Mouse (Mus musculus): ENCODE measurements around the gene Tmcc3.

The Tmcc3 gene

GRCm38 (mm10) chr10:94360664-94361063 is 48.9 kb downstream of the Tmcc3 start:
- no peak for DNase-seq (ENCODE audit: low read depth, low spot score)

GRCm38 (mm10) chr10:94371293-94371692 is 59.5 kb downstream of the Tmcc3 start:
- no peak for DNase-seq (ENCODE audit: low read depth, low spot score)

DNA sequence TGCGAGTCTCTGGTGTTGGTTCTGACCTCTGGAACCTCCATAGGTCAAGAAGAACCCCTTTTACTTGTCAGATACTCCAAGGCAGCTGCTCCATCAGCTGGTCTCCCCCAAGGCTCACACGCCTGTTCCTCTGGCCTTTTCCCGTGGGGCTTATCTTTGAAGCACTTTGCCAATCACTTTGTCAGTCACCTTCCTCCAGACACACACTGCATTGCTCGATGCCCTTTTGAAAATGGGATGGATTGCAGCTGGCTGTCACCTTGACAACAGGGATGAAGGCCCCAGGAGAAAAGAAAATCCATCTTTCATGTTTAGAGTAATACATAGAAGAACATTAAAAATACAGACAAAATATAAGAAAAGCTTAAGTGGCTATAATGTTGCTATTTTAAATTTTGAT is 65.2 kb downstream of the Tmcc3 start:
- no peak for DNase-seq (ENCODE audit: low read depth, low spot score)

DNA sequence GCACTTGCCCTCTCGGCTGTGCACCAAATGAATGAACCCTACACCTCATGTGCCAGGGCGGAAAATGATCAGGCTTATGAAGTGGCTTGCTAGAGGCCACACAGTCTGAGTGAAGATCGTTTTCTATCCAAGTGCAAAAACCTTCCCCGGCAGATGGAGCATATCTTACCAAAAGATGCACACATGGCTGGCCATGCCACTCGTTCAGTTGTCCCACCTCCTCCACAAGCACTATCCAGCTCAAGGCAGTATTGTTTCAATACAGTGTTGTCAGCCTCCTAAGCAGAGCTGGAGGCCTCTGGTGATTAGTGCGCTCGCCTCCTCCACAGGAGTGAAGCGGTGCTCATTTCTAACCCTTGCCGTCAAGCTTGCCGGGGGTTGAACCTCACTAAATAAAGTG is 66.1 kb downstream of the Tmcc3 start:
- DNase-seq (ENCODE audit: low read depth, low spot score) = no peak

DNA sequence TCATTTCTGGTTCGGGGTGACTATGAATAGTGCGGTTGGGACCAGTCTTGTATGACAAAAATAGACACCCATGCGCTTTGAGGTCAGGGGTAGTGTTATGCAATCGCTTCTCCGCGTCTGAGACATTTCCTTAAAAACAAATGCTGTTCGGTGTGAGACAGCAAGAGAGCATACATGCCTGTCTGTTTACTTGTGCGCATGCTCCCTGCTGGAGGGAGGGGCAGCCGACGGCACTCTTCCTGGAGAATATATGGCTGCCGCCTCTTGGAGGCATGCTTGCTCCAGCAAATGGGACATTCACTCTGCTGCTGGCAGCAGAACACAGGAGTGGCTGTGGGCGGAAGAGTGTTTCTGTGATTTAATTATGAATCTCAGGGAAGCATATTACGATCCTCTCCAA is 66.6 kb downstream of the Tmcc3 start:
- DNase-seq (ENCODE audit: low read depth, low spot score) = no peak

DNA sequence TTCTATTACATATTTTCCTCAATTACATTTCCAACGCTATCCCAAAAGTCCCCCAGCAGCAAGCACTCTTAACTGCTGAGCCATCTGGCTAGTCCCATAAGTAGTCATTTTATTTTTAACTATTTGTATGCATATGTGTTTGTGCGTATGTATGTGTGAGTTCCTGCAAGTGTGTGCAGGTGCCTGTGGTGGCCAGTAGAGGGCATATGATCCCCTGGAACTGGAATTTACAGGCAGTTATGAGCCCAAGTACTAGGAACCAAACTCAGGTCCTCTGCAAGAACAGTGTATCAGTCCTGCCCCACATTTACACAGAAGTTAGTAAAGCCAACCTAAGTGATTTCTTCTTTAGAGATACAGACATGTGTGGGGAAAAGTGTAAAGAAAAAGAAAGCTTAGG is 68.3 kb downstream of the Tmcc3 start:
- DNase-seq (ENCODE audit: low read depth, low spot score) = no peak

GRCm38 (mm10) chr10:94380662-94381392 is 69.1 kb downstream of the Tmcc3 start:
- peak; percentile 37 for DNase-seq (ENCODE audit: low read depth, low spot score)

- no peak for DNase-seq (ENCODE audit: low read depth, low spot score)
Measured at GRCm38 (mm10) chr10:94381393-94381740, 69.6 kb downstream of the Tmcc3 start.

DNA sequence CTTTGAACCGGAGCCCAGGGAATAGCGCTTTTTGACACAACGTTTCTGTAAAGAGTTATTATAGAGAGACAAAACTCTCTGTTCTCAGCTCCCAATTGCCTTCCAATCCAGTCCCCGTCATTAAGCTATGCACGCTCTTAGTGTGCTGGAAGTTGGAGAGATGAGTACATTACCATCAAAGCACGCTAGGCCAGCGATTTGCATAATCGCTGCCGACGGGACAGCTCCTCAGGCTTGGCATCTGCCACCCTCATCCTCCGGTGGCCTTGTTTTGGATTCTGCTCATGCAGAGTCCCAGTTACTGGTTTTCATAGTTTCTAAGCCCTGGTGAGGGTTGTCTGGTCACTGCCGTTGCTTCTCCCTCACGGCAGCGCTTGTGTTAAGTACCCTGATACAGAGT is 70.9 kb downstream of the Tmcc3 start:
- DNase-seq (ENCODE audit: low read depth, low spot score) = no peak

DNA sequence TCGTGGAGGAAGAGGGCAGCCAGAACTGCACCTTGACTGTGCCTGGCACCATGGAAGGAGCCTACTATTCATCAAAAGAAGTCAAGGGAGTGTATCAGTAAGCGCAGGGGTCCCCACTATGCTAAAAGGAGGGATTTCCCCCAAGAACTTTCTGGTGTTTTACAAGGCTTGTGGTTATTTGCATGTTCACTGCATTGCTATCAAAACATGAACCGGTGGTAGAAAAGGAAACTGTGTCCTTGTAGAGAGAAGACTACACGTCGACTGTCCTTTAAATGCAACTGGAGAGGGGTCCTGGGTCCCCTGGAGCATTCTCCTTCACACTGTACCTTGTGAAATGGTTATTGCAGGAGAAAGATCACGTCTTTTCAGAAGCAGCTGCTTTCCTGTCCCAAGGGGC is 71.8 kb downstream of the Tmcc3 start:
- no peak for DNase-seq (ENCODE audit: low read depth, low spot score)

- no peak for DNase-seq (ENCODE audit: low read depth, low spot score)
Measured at GRCm38 (mm10) chr10:94389219-94389618, 77.5 kb downstream of the Tmcc3 start.

DNA sequence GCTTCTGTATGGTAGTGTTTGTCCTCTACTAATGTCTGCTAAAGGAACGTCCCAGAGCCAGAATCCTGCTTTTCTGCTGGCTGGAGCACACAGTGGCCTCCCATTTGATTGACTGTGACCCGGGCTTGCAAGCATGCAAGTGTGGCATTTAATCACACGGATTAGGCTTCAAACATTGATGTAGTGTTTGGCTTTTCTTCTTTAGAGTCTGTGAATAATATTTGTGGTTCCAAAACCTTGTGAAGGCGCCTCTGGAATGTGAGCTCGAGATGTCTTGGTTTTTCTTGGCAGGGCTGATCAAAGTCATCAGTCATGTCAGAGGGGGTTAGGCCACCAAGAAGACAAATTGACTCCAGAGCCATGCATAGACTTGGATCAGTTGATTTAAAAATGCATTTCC is 79.3 kb downstream of the Tmcc3 start:
- no peak for DNase-seq (ENCODE audit: low read depth, low spot score)

DNA sequence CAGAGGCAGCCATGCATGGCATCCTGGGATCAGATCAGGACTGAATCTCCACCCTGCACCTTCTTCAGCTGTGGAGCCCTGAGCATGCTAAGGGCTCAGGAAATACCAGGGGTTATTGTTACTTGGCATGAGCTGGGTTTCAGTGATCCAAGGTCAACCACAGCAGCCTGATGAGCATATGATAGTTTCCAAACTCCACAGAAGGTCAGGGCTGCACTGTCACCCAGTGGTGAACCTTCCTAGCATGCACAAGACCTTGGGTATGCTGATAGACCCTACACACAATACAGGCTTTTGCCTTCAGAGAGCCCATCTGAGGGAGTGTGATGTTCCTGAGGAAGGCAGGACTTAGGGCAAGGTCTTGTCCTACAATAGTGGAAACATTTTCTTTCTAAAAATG is 82.5 kb downstream of the Tmcc3 start:
- no peak for DNase-seq (ENCODE audit: low read depth, low spot score)

- no peak for DNase-seq (ENCODE audit: low read depth, low spot score)
Measured at GRCm38 (mm10) chr10:94397833-94398596, 86.3 kb downstream of the Tmcc3 start.

DNA sequence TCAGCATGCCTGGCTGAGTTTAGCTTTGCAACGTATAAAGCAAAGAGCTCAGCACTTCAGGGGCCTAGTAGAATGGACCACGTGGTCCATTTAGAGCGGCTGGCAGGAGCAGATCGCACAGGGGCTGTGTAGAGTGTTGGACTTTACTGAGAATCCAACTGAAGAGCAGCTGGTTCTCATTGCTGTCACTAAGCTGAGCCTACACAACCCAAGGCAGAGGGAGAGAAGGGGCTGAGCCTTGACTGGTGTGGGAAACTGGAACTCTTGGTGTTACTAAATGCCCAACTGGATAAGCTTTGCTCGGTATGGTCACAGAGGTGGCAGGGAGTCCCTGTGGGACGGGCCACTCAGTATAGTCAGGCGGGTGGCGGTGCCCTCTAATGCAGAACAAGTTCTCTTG is 89.1 kb downstream of the Tmcc3 start:
- DNase-seq (ENCODE audit: low read depth, low spot score) = no peak

GRCm38 (mm10) chr10:94405456-94405855 is 93.7 kb downstream of the Tmcc3 start:
- DNase-seq (ENCODE audit: low read depth, low spot score) = no peak

GRCm38 (mm10) chr10:94406821-94407220 is 95.1 kb downstream of the Tmcc3 start:
- no peak for DNase-seq (ENCODE audit: low read depth, low spot score)

GRCm38 (mm10) chr10:94408356-94409146 is 96.8 kb downstream of the Tmcc3 start:
- peak; percentile 83 for DNase-seq (ENCODE audit: low read depth, low spot score)

- DNase-seq (ENCODE audit: low read depth, low spot score) = no peak
Measured at GRCm38 (mm10) chr10:94409661-94410060, 97.9 kb downstream of the Tmcc3 start.

DNA sequence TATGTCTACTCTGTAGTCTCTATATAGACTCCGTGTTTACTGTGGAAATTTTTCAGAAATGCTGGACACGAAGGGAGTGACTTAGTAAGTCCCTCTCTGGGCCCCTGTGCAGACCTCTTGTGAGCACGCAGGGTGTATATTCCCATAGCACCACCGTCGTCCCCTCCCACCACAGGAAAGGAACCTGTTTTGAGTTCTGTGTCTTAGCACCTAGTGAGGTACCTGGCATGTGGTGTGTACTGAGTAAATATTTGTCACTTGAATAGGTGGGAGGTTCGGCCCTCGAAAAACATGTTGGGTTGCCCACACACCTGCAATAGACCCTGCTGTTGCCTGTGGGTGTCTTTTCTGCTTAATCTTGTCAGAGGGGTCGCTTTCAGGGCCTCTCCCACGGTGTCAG is 99.8 kb downstream of the Tmcc3 start:
- DNase-seq (ENCODE audit: low read depth, low spot score) = no peak

GRCm38 (mm10) chr10:94413770-94414651 is 102.3 kb downstream of the Tmcc3 start:
- peak; percentile 90 for DNase-seq (ENCODE audit: low read depth, low spot score)

All from mesoderm, embryonic 11.5 days (tissue).